Mouse (Mus musculus) Patski (cell line): Measurements from ENCODE around the gene Coq10a. TPM values are rescaled to one million over a fixed set of nuclear protein-coding genes. Genes with fewer than 3 reads are reported as not detected.
"Not testable (repeated sequence)": the region's sequence is repeated elsewhere in the genome, so short reads cannot be mapped to it uniquely, and the experiment has no call there.

Experiments
- ATAC-seq: fragments of 100-300 bp; one replicate; pipeline ENCODE4 v1.8.0; 2021
- CTCF ChIA-PET: fragments of 350-600 bp; sonication (Branson Sonifier 250); formaldehyde crosslinking; loops from one replicate; lab custom pipeline; 2022; ENCODE audit warnings: inconsistent platforms; lab: Charles Lee
- POLR2A ChIA-PET: fragments of 350-600 bp; sonication (Branson Sonifier 250); formaldehyde crosslinking; loops from one replicate; lab custom pipeline; 2022; ENCODE audit warnings: antibody characterized with exemption, inconsistent platforms; lab: Charles Lee
- DNase-seq: peaks from one replicate; pipeline ENCODE4 v3.0.0-alpha.2; 2011; ENCODE audit warnings: low read depth, low spot score
- H3K27me3 ChIP-seq: fragments of 371-371 bp; one replicate; pipeline ENCODE4 v1.5.1; 2021
- CTCF ChIP-seq: fragments of 100-300 bp; IDR thresholded peaks from one replicate; pipeline ENCODE4 v1.5.1; 2021
- in situ Hi-C: fragments of 300-500 bp; cut with MboI; formaldehyde crosslinking; loops from 3 replicates; pipeline ENCODE4 v1.11.1; 2018; ENCODE audit warnings: low pct_unique_long_range_greater_than_20kb, mixed read lengths
- polyA plus RNA-seq: library from polyadenylated mRNA; unstranded; gene quantifications from one replicate; pipeline ENCODE4 v1.2.3, GENCODE M21; 2021

The Coq10a gene
- polyA plus RNA-seq, 1 experiment from 2014 or later = 34.5 TPM

DNA sequence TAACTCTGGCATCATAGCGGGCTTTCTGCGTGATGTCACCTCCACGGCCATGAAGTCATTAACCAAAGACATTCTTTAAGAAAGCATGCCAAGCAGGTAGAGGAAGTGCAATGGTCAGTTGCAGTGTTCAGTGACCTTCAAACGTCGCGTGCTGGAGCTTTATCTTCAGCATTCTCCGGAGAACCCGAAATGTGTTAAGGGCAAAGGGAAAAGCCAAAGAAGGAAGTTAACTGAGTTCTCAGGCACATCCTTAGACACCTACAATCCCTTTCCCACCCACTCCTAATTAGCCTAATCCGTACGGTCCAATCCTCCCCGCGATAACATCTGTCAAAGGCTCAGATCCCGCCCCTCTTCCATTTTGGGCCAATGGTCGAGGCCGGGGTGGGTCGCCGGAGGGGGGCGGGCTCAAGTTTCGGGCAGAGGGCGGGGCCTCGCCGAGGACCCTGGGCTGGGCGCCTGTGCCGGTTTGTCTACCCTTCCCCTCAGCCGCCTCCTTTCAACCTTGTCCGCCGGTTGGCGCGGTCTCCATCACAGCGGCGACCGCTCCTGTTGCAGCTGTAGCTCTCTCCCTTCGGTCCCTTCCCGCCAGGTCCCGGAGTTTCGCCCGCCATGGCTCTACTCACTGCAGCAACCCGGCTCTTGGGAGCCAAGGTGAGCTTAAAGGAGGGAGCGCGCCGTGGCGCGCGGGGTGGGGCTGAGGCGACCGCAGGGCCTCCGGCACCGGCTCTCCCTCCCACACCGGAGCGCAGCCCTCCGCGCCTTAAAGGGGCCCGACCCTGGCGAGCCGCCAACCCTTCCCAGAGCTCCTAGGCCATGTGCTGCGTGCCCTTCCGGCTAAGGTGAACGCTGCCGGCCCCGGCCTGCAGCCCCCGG is 31.3 kb downstream of the Coq10a start, which contains the start of gene Cs:
TSS of gene Cs (plus strand) at position 429 of the 876 bp plus-strand sequence.
- CTCF ChIA-PET = interaction anchor here (1.4 to 5.7 kb wide), 3 partner anchors 13 to 209 kb away, joined by 3 to 42 read pairs (median 3); partner anchors contain the start of gene Cnpy2
- POLR2A ChIA-PET = interaction anchor here (0.7 to 4.0 kb wide), 5 partner anchors 14 to 123 kb away, joined by 3 to 19 read pairs (median 8); partner anchors contain the start of genes Ankrd52, Cnpy2 and Coq10a
- DNase-seq (peak; percentile 84), ATAC-seq (peak; percentile 86)
- TF ChIP-seq CTCF = no peak
- H3K27me3 ChIP-seq = no peaks in the 10 kb centered on the region
- in situ Hi-C loops = loop anchor here (5.0 kb wide), 1 partner anchor 120 kb away; the partner anchor contains the start of gene Smarcc2

GRCm38 (mm10) chr10:128336597-128336996 is 32.2 kb downstream of the Coq10a start:
- no peak for TF ChIP-seq CTCF
- H3K27me3 ChIP-seq = no peaks in the 10 kb centered on the region
- ChIA-PET POLR2A (interaction anchor here (0.7 to 4.0 kb wide), 3 partner anchors 13 to 124 kb away, joined by 3 to 19 read pairs (median 4); partner anchors contain the start of genes Cnpy2 and Nabp2), CTCF (interaction anchor here (1.1 to 5.7 kb wide), 8 partner anchors 8 to 210 kb away, joined by 3 to 56 read pairs (median 4); partner anchors contain the start of gene Cnpy2)
- in situ Hi-C loops = loop anchor here (5.0 kb wide), 1 partner anchor 121 kb away; the partner anchor contains the start of gene Smarcc2
- no peak for ATAC-seq
- no peak for DNase-seq

GRCm38 (mm10) chr10:128336195-128336594 is 32.6 kb downstream of the Coq10a start:
- ChIA-PET POLR2A (interaction anchor here (0.6 to 4.0 kb wide), 4 partner anchors 10 to 75 kb away, joined by 3 to 19 read pairs (median 4); partner anchors contain the start of genes Cnpy2 and Nabp2), CTCF (interaction anchor here (1.1 to 5.7 kb wide), 9 partner anchors 9 to 211 kb away, joined by 3 to 56 read pairs (median 4); partner anchors contain the start of gene Cnpy2)
- TF ChIP-seq CTCF = no peak
- no peak for DNase-seq
- no peak for ATAC-seq
- in situ Hi-C loops = loop anchor here (5.0 kb wide), 1 partner anchor 121 kb away; the partner anchor contains the start of gene Smarcc2
- no peaks in the 10 kb centered on the region for H3K27me3 ChIP-seq

DNA sequence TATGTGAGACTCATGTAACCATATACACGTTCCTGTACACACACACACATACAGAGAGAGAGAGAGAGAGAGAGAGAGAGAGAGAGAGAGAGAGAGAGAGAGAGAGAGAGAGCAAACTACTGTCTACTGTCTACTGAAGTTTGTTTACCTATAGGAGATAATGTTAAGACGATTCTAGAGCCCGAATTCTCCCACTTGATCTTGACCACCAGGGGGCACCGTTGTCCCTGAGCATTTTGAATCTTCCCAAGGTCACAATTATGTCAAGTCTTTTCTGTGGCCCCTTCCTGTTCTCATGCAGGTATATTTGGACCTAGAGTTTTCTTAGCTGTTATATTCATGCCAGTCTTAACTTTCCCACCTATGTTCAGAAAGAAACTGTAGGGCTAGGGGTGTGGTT is 33.2 kb downstream of the Coq10a start:
- TF ChIP-seq CTCF = peak; percentile 80
- CTCF ChIA-PET = interaction anchor here (1.0 to 5.7 kb wide), 13 partner anchors 9 to 211 kb away, joined by 3 to 56 read pairs (median 3); partner anchors contain the start of gene Cnpy2
- DNase-seq (no peak), ATAC-seq (no peak)
- H3K27me3 ChIP-seq = no peaks in the 10 kb centered on the region
- POLR2A ChIA-PET = interaction anchor here (0.6 to 4.0 kb wide), 5 partner anchors 9 to 75 kb away, joined by 3 to 19 read pairs (median 3); partner anchors contain the start of genes Cnpy2 and Nabp2
- in situ Hi-C loops = loop anchor here (5.0 kb wide), 1 partner anchor 122 kb away; the partner anchor contains the start of gene Smarcc2

- H3K27me3 ChIP-seq, in situ Hi-C loops, DNase-seq, ATAC-seq: not testable (repeated sequence)
- ChIA-PET CTCF (interaction anchor here (0.8 to 4.0 kb wide), 2 partner anchors 17 to 27 kb away, joined by 3 to 56 read pairs; no protein-coding TSS in a partner anchor), POLR2A (interaction anchor here (0.9 kb wide), 1 partner anchor 10 kb away, joined by 3 read pairs; no protein-coding TSS in a partner anchor)
Measured at GRCm38 (mm10) chr10:128332358-128333249, 36.2 kb downstream of the Coq10a start.

GRCm38 (mm10) chr10:128327610-128328009 is 41.2 kb downstream of the Coq10a start:
- no peaks in the 10 kb centered on the region for H3K27me3 ChIP-seq
- ATAC-seq = no peak
- no peak for DNase-seq
- POLR2A ChIA-PET = no interaction called here
- no peak for TF ChIP-seq CTCF
- in situ Hi-C loops = no loop called here
- CTCF ChIA-PET = interaction anchor here (0.7 to 6.4 kb wide), 4 partner anchors 8 to 33 kb away, joined by 3 to 42 read pairs (median 3); partner anchors contain the start of gene Cs

DNA sequence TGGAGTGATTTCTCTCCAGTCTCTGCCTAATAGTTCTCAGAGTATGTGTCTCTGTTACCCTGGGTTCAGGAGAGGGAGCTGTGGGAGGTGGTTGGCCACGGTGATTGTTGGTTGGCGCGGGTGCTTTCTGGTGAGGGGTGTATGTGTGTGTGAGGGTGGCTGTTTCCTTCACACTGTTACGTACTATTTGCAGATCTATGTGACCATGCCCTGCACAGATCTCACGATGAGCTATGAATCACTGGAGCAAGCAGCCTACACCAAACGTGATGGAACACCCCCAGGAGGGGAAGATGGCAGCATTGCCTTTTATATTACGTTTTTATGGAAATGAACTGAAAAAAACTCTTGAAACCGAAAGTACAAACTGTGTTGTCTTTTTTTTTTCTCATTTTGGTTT is 42.0 kb downstream of the Coq10a start:
- no peaks in the 10 kb centered on the region for H3K27me3 ChIP-seq
- no peak for TF ChIP-seq CTCF
- DNase-seq = no peak
- ATAC-seq = no peak
- ChIA-PET CTCF (interaction anchor here (6.4 kb wide), 1 partner anchor 9 kb away, joined by 42 read pairs; the partner anchor contains the start of gene Cs), POLR2A (interaction anchor here (0.7 to 1.0 kb wide), 4 partner anchors 9 to 145 kb away, joined by 3 to 6 read pairs (median 3); partner anchors contain the start of genes Nabp2 and Rnf41)
- in situ Hi-C loops = no loop called here

GRCm38 (mm10) chr10:128323516-128323915 is 45.3 kb downstream of the Coq10a start:
- no peak for ATAC-seq
- CTCF ChIA-PET = interaction anchor here (1.3 to 6.4 kb wide), 4 partner anchors 8 to 35 kb away, joined by 3 to 42 read pairs (median 6); partner anchors contain the start of genes Cs and Pan2
- no peak for DNase-seq
- in situ Hi-C loops = no loop called here
- no peaks in the 10 kb centered on the region for H3K27me3 ChIP-seq
- TF ChIP-seq CTCF = no peak
- POLR2A ChIA-PET = interaction anchor here (0.6 to 3.0 kb wide), 5 partner anchors 9 to 844 kb away, joined by 3 to 19 read pairs (median 4); partner anchors contain the start of genes Cs, Nabp2 and Rnf41
